Mouse (Mus musculus): ENCODE results near the gene Olfr279. TPM values are rescaled to one million over a fixed set of nuclear protein-coding genes. Genes with fewer than 3 reads are reported as not detected.

Gene Olfr279
- total RNA-seq, 2 experiments from 2014 or later = not detected

GRCm38 (mm10) chr15:98537923-98538322, 45.7 kb downstream of the Olfr279 start:
- DNase-seq = no peak
- intact Hi-C loops (cut with DNase I; ENCODE audit: low total_unique reads) = no loop called here

- intact Hi-C loops (cut with DNase I; ENCODE audit: low total_unique reads) = no loop called here
- DNase-seq = no peak
Observed at GRCm38 (mm10) chr15:98541064-98541463, 48.9 kb downstream of the Olfr279 start.

- DNase-seq = no peak
- intact Hi-C loops (cut with DNase I; ENCODE audit: low total_unique reads) = no loop called here
Observed at GRCm38 (mm10) chr15:98543341-98543740, 51.1 kb downstream of the Olfr279 start.

DNA sequence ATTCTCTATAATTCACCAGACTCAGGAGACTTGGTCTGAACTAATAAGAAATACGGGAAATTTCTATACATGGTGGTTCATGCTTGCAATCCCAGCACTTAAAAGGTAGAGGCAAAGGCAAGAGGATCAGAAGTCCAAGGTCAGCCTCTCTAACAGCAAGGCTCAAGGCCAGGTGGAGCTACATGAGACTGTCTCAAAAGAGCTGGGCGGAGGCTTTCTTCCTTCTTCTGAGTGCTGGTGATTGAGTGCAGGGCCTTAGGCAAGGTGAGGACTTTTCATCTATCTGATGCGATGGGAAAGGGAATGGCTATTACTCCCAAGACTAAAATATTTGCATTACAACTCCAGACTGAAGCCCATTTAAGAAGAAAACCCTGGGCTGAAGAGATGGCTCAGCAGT, 52.9 kb downstream of the Olfr279 start:
- no peak for DNase-seq
- intact Hi-C loops (cut with DNase I; ENCODE audit: low total_unique reads) = no loop called here

DNA sequence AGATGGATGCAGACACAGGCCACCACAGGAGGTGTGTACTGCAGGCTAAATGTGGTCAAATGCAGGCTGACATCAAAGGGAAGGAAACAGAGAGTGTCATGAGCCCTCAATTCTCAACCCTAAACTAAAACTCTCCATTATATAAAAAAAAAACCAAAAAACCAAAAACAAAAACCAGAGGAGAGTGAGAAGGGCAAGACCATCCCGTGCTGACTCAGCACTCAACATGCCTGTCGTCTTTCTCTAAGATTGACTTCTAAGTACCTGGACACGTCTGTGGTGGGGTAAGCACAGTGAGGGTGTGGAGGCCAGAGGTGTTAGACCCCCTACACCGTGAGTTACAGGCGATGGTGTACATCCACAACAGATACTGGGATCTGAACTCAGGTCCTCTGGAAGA, 54.6 kb downstream of the Olfr279 start:
- intact Hi-C loops (cut with DNase I; ENCODE audit: low total_unique reads) = no loop called here
- no peak for DNase-seq

Small RNA genes within 50 kb of the gene (microRNA-seq; reads per million reads assigned to microRNA genes)
- 3.5 to 7.0 reads per million in 2 experiments for gene Mir1291

Other genes with a start within 250 kb of the Olfr279 start
- not detected for gene H1fnt, start 235.1 kb upstream of the Olfr279 start, total RNA-seq (2021)
- 10 to 100 TPM; 12.3 to 14.9 TPM for gene Zfp641, start 196.2 kb upstream of the Olfr279 start, total RNA-seq (2021)
- not detected for gene Olfr285, start 175.0 kb upstream of the Olfr279 start, total RNA-seq (2021)
- not detected for gene Olfr284, start 151.4 kb upstream of the Olfr279 start, total RNA-seq (2021)
- not detected for gene Olfr283, start 111.5 kb upstream of the Olfr279 start, total RNA-seq (2021)
- not detected for gene Olfr282, start 61.2 kb upstream of the Olfr279 start, total RNA-seq (2021)
- gene Olfr281, start 39.8 kb upstream of the Olfr279 start, total RNA-seq (2021) = not detected
- not detected for gene OR5BS1P, start 22.5 kb upstream of the Olfr279 start, total RNA-seq (2021)
- not detected for gene Lalba, start 9.7 kb upstream of the Olfr279 start, total RNA-seq (2021)
- gene Kansl2, start 41.9 kb downstream of the Olfr279 start, total RNA-seq (2021) = 10 to 100 TPM; 52.5 to 56.9 TPM
- gene Ccnt1, start 78.5 kb downstream of the Olfr279 start, total RNA-seq (2021) = 10 to 100 TPM; 20.4 to 20.6 TPM
- under 1 TPM in 1 of 2 experiments, not detected in 1; 0.44 TPM for gene 4930415O20Rik, start 78.6 kb downstream of the Olfr279 start, total RNA-seq (2021)
- 10 to 100 TPM; 33.1 to 36.4 TPM for gene Adcy6, start 117.7 kb downstream of the Olfr279 start, total RNA-seq (2021)
- gene Cacnb3, start 138.4 kb downstream of the Olfr279 start, total RNA-seq (2021) = 1 to 10 TPM; 6.6 to 9.5 TPM
- gene Ddx23, start 170.5 kb downstream of the Olfr279 start, total RNA-seq (2021) = 10 to 100 TPM; 45.1 to 48.1 TPM
- 1 to 10 TPM in 1 of 2 experiments, under 1 TPM in 1; 0.40 to 1.2 TPM for gene Rnd1, start 185.1 kb downstream of the Olfr279 start, total RNA-seq (2021)
- not detected for gene Ccdc65, start 215.8 kb downstream of the Olfr279 start, total RNA-seq (2021)
- gene Fkbp11, start 235.8 kb downstream of the Olfr279 start, total RNA-seq (2021) = 1 to 10 TPM; 3.9 to 4.4 TPM

All from gastrocnemius, postnatal 14 days (tissue).